In the genomic region with DNA sequence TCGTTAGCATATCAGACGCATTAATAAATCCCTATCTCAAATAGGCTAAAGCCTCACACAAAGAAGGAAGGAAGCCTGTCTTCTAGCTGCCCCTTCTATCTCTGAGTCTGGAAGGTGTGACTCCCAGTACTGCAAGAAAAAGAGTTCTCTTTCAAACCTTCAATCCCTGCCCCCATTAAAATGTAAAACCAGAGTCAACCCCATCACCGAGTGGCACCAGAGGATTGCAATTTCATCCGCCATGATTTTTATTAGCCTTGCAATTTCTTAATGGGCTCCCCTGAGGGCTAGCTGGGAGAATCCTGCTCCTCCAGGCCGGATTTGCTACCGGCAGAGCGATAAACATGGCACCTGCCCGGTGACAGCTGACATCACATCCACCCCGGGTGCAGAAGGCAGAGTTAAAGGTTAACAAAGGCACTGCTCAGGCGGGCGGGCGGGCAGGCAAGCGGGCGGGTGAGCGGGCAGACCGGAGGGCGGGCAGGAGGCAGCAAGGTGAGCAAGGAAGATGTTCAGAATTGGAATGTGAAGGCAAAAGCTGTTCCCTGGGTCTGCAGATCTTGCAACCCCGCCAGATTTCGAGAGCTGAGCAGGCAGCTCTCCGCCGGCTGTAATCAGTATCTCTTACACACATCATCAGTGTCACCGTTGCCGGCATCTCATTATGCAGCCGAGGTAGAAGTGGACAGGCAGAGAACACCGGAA, we compare ENCODE assay signal across 9 mouse cellular contexts.
DNase-seq lines count a peak whose midpoint lies in the region; ATAC-seq and TF ChIP-seq lines count a peak whose summit lies in the region.
"Had no signal": no experiment of that assay in that cellular context is flagged by ENCODE, and none has a peak within 500 bp of the region (broad histone marks: within the 10 kb centered on the region; RNA-seq: fewer than 3 reads in every experiment).

No protein-coding gene starts in this region.

- no peak; the same call in 1 of the 2 replicates for ATAC-seq in lung, embryonic 15.5 days (ENCODE audit: borderline replicate concordance, extremely low read depth, low FRiP score, low TSS enrichment)
- ATAC-seq in hindbrain, embryonic 13.5 days (ENCODE audit: low FRiP score) = peak; percentile 90
- ATAC-seq in limb, embryonic 13.5 days (ENCODE audit: low FRiP score, low read depth) = peak; percentile 48
- no peak for ATAC-seq in erythroblast, adult 5-6 weeks (replicated peaks; ENCODE audit: low FRiP score, poor library complexity, severe bottlenecking)

- H3K9me3 ChIP-seq in lung, embryonic 15.5 days = no peaks in the 10 kb centered on the region
- H3K9me3 ChIP-seq in hindbrain, embryonic 13.5 days = no peaks in the 10 kb centered on the region
- H3K9me3 ChIP-seq in limb, embryonic 13.5 days = no peaks in the 10 kb centered on the region

- H3K4me2 ChIP-seq in lung, embryonic 15.5 days = peak overlapping the region; percentile 63
- H3K4me2 ChIP-seq in hindbrain, embryonic 13.5 days = peak overlapping the region; percentile 74
- peak overlapping the region; percentile 73 for H3K4me2 ChIP-seq in limb, embryonic 13.5 days (replicated peaks)

- H3K36me3 ChIP-seq in lung, embryonic 15.5 days = no peaks in the 10 kb centered on the region
- no peaks in the 10 kb centered on the region for H3K36me3 ChIP-seq in hindbrain, embryonic 13.5 days
- H3K36me3 ChIP-seq in limb, embryonic 13.5 days = no peaks in the 10 kb centered on the region

- 0 out of 2 replicates have a peak, but pooled peaks cover 5% of the 10 kb centered on the region for H3K27me3 ChIP-seq in lung, embryonic 15.5 days
- no peaks in the 10 kb centered on the region for H3K27me3 ChIP-seq in hindbrain, embryonic 13.5 days
- peaks cover 46% of the 10 kb centered on the region for H3K27me3 ChIP-seq in limb, embryonic 13.5 days

- 0 out of 2 replicates have a peak, but pooled peaks cover 5% of the 10 kb centered on the region for H3K4me1 ChIP-seq in lung, embryonic 15.5 days
- peaks cover 18% of the 10 kb centered on the region; the same call in 1 of the 2 replicates for H3K4me1 ChIP-seq in hindbrain, embryonic 13.5 days (replicated peaks)
- peaks cover 14% of the 10 kb centered on the region; the same call in 1 of the 2 replicates for H3K4me1 ChIP-seq in limb, embryonic 13.5 days
- no peaks in the 10 kb centered on the region; the same call in 1 of the 2 replicates for H3K4me1 ChIP-seq in olfactory bulb, adult 2 months (ENCODE audit: control insufficient read depth, insufficient read depth, low read length)

- no peak for DNase-seq in lung, postnatal 36 days
- peak; percentile 33 to 39 for DNase-seq in cerebellum, postnatal 36 days
- DNase-seq in adrenal gland, postnatal 25 days = no peak

- 4% methylated on average over 25 of the region's 25 CpGs for whole genome bisulfite sequencing in lung, embryonic 15.5 days
- WGBS in hindbrain, embryonic 13.5 days = 3% methylated on average over 25 of the region's 25 CpGs
- WGBS in limb, embryonic 13.5 days = 5% methylated on average over 25 of the region's 25 CpGs
- WGBS in olfactory bulb, adult 2 months = 7% methylated on average over 25 of the region's 25 CpGs

- TF ChIP-seq CTCF in olfactory bulb, adult 2 months (IDR thresholded peaks at IDR 0.05; ENCODE audit: insufficient read depth, low read depth, low read length) = no peak

- peak overlapping the region; percentile 27 for H3K4me3 ChIP-seq in lung, embryonic 15.5 days
- H3K4me3 ChIP-seq in hindbrain, embryonic 13.5 days = peak overlapping the region; percentile 46
- peak overlapping the region; percentile 39 for H3K4me3 ChIP-seq in limb, embryonic 13.5 days
- peak overlapping the region; percentile 26 for H3K4me3 ChIP-seq in olfactory bulb, adult 2 months (ENCODE audit: insufficient read depth, low read depth, low read length)

- no peak for TF ChIP-seq POLR2A in olfactory bulb, adult 2 months (IDR thresholded peaks at IDR 0.05; ENCODE audit: insufficient read depth, low read depth, low read length)

- no peak overlapping the region for H3K27ac ChIP-seq in lung, embryonic 15.5 days
- H3K27ac ChIP-seq in hindbrain, embryonic 13.5 days = peak overlapping the region; percentile 90
- H3K27ac ChIP-seq in limb, embryonic 13.5 days = no peak overlapping the region
- H3K27ac ChIP-seq in olfactory bulb, adult 2 months (ENCODE audit: insufficient read depth, low read depth, low read length) = no peak overlapping the region
- H3K27ac ChIP-seq: macrophage had no signal

- H3K9ac ChIP-seq in lung, embryonic 15.5 days = no peak overlapping the region
- peak overlapping the region; percentile 72 for H3K9ac ChIP-seq in hindbrain, embryonic 13.5 days
- H3K9ac ChIP-seq in limb, embryonic 13.5 days = peak overlapping the region; percentile 43

Comparison
In these comparisons a context has a peak if more than half of its experiments do, and no peak if none do; other contexts are left out.
1. ATAC-seq: peak in hindbrain, embryonic 13.5 days (single experiment) and limb, embryonic 13.5 days (single experiment); none in lung, embryonic 15.5 days (single experiment) and erythroblast, adult 5-6 weeks (single experiment).
2. DNase-seq: peak in cerebellum, postnatal 36 days (2 of 2); none in lung, postnatal 36 days (single experiment) and adrenal gland, postnatal 25 days (single experiment).
3. Peak in every context shown above with its lines, with median percentiles within 50 percentile points of each other: H3K4me2 ChIP-seq and H3K4me3 ChIP-seq.